Mouse (Mus musculus) central nervous system, embryonic 18 days (tissue): ENCODE measurements around the gene Olfr1243. TPM values are rescaled to one million over a fixed set of nuclear protein-coding genes. Genes with fewer than 3 reads are reported as not detected.

Source experiments
- polyA plus RNA-seq: library from polyadenylated mRNA; depleted of rRNA; stranded (reverse); fragments of >200 nt; gene quantifications from 2 replicates; pipeline ENCODE4 v1.2.3, GENCODE M21; 2012; rRNA removed

Gene Olfr1243
- polyA plus RNA-seq = not detected in 2 replicates

GRCm38 (mm10) chr2:89531387-89531786 lies at the start of gene Olfr1243:
Gene Olfr1243, minus strand, starts transcription at chr2:89531487.

GRCm38 (mm10) chr2:89578347-89578746 lies 47.1 kb upstream of the Olfr1243 start, which contains the start of gene Olfr1245:
Gene Olfr1245, minus strand, starts transcription at chr2:89578447.

GRCm38 (mm10) chr2:89498235-89498634 lies 33.1 kb downstream of the Olfr1243 start, which contains the start of gene Olfr1242:
Gene Olfr1242, minus strand, starts transcription at chr2:89498335.

GRCm38 (mm10) chr2:89487026-89487425 lies 44.3 kb downstream of the Olfr1243 start, which contains the start of gene Olfr1241:
Gene Olfr1241, minus strand, starts transcription at chr2:89487126.

Other genes with a start within 250 kb of the Olfr1243 start
- gene Olfr1229, start 243.5 kb downstream of the Olfr1243 start, polyA plus RNA-seq = not detected in 2 replicates
- gene Olfr1230, start 234.2 kb downstream of the Olfr1243 start, polyA plus RNA-seq = not detected in 2 replicates
- gene Olfr1231, start 224.4 kb downstream of the Olfr1243 start, polyA plus RNA-seq = not detected in 2 replicates
- not detected in 2 replicates for gene Olfr1232, start 201.8 kb downstream of the Olfr1243 start, polyA plus RNA-seq
- gene Olfr1233, start 189.1 kb downstream of the Olfr1243 start, polyA plus RNA-seq = not detected in 2 replicates
- gene Olfr1234, start 166.6 kb downstream of the Olfr1243 start, polyA plus RNA-seq = not detected in 2 replicates
- gene Olfr1238, start 121.8 kb downstream of the Olfr1243 start, polyA plus RNA-seq = not detected in 2 replicates
- gene Olfr1239, start 111.1 kb downstream of the Olfr1243 start, polyA plus RNA-seq = not detected in 2 replicates
- not detected in 2 replicates for gene Olfr1240, start 88.5 kb downstream of the Olfr1243 start, polyA plus RNA-seq
- not detected in 2 replicates for gene Olfr1241, start 44.4 kb downstream of the Olfr1243 start, polyA plus RNA-seq
- not detected in 2 replicates for gene Olfr1242, start 33.2 kb downstream of the Olfr1243 start, polyA plus RNA-seq
- not detected in 2 replicates for gene Olfr1245, start 47.0 kb upstream of the Olfr1243 start, polyA plus RNA-seq
- not detected in 2 replicates for gene Olfr1246, start 61.7 kb upstream of the Olfr1243 start, polyA plus RNA-seq
- gene Olfr1247, start 82.6 kb upstream of the Olfr1243 start, polyA plus RNA-seq = not detected in 2 replicates
- not detected in 2 replicates for gene Olfr1248, start 86.8 kb upstream of the Olfr1243 start, polyA plus RNA-seq
- gene Olfr1249, start 103.5 kb upstream of the Olfr1243 start, polyA plus RNA-seq = not detected in 2 replicates
- not detected in 2 replicates for gene Olfr1250, start 130.0 kb upstream of the Olfr1243 start, polyA plus RNA-seq
- not detected in 2 replicates for gene Olfr1251, start 140.4 kb upstream of the Olfr1243 start, polyA plus RNA-seq
- not detected in 2 replicates for gene Olfr1252, start 193.5 kb upstream of the Olfr1243 start, polyA plus RNA-seq
- gene Olfr1253, start 225.6 kb upstream of the Olfr1243 start, polyA plus RNA-seq = not detected in 2 replicates